Mouse (Mus musculus) heart, postnatal 10 days (tissue): ENCODE data around the gene Yaf2. TPM values are rescaled to one million over a fixed set of nuclear protein-coding genes. Genes with fewer than 3 reads are reported as not detected.

Source experiments
- DNase-seq, 2 experiments: peaks; one replicate each; pipeline ENCODE4 v3.0.0; 2021
- intact Hi-C: fragments of 180-260 bp; cut with DNase I; formaldehyde crosslinking; loops from one replicate; pipeline ENCODE4 v1.15.1; 2025
- total RNA-seq, 2 experiments: library from RNA; stranded (reverse); gene quantifications; 2 replicates each; pipeline ENCODE4 v1.2.3; 2021

Gene Yaf2
- total RNA-seq, 2 experiments from 2014 or later, result 29.8 to 32.0 TPM

- no peak for DNase-seq
- intact Hi-C loops, result no loop called here
Measured at GRCm38 (mm10) chr15:93288321-93288720, 48.4 kb downstream of the Yaf2 start.

GRCm38 (mm10) chr15:93287628-93288027 lies 49.1 kb downstream of the Yaf2 start:
- DNase-seq, result no peak
- intact Hi-C loops, result no loop called here

GRCm38 (mm10) chr15:93285244-93285643 lies 51.5 kb downstream of the Yaf2 start:
- intact Hi-C loops, result no loop called here
- DNase-seq, result peak in 1 of 2 experiments; percentile 22

- DNase-seq, result no peak
- intact Hi-C loops, result no loop called here
Measured at GRCm38 (mm10) chr15:93284326-93284725, 52.4 kb downstream of the Yaf2 start.

- peak in 1 of 2 experiments; percentile 36 for DNase-seq
- intact Hi-C loops, result no loop called here
Measured at GRCm38 (mm10) chr15:93283349-93283748, 53.4 kb downstream of the Yaf2 start.

GRCm38 (mm10) chr15:93276276-93276675 lies 60.5 kb downstream of the Yaf2 start:
- DNase-seq, result peak in 1 of 2 experiments; percentile 42
- intact Hi-C loops, result loop anchor here (2.0 to 5.0 kb wide), 2 partner anchors 59 to 121 kb away; partner anchors contain the start of genes Pphln1 and Zcrb1

GRCm38 (mm10) chr15:93275623-93276022 lies 61.1 kb downstream of the Yaf2 start:
- intact Hi-C loops, result loop anchor here (2.0 to 5.0 kb wide), 2 partner anchors 59 to 122 kb away; partner anchors contain the start of genes Pphln1 and Zcrb1
- DNase-seq, result no peak

- peak; percentile 100 for DNase-seq
- intact Hi-C loops, result loop anchor here (5.0 kb wide), 2 partner anchors 122 to 242 kb away; partner anchors contain the start of genes Pphln1 and Zcrb1
Measured at GRCm38 (mm10) chr15:93274679-93275583, 61.8 kb downstream of the Yaf2 start, which contains the start of gene Gxylt1. Gene Gxylt1 (minus strand): TSS chr15:93275179.

- intact Hi-C loops, result loop anchor here (5.0 kb wide), 1 partner anchor 243 kb away; no protein-coding TSS in a partner anchor
- no peak for DNase-seq
Measured at GRCm38 (mm10) chr15:93273788-93274678, 62.7 kb downstream of the Yaf2 start.

- intact Hi-C loops, result loop anchor here (5.0 kb wide), 1 partner anchor 244 kb away; no protein-coding TSS in a partner anchor
- DNase-seq, result no peak
Measured at GRCm38 (mm10) chr15:93272948-93273347, 63.8 kb downstream of the Yaf2 start.

- intact Hi-C loops, result loop anchor here (5.0 kb wide), 1 partner anchor 247 kb away; no protein-coding TSS in a partner anchor
Measured at GRCm38 (mm10) chr15:93270289-93270855, 66.4 kb downstream of the Yaf2 start.

GRCm38 (mm10) chr15:93269572-93269971 lies 67.2 kb downstream of the Yaf2 start:
- intact Hi-C loops, result no loop called here
- no peak for DNase-seq

More at GRCm38 (mm10) chr15:93270289-93270855, 66.4 kb downstream of the Yaf2 start:
- peak in 1 of 2 experiments; percentile 18 for DNase-seq

- no peak for DNase-seq
- intact Hi-C loops, result no loop called here
Measured at GRCm38 (mm10) chr15:93268001-93268400, 68.7 kb downstream of the Yaf2 start.

GRCm38 (mm10) chr15:93267479-93267878 lies 69.3 kb downstream of the Yaf2 start:
- no peak for DNase-seq
- intact Hi-C loops, result loop anchor here (2.0 kb wide), 1 partner anchor 945 kb away; no protein-coding TSS in a partner anchor

GRCm38 (mm10) chr15:93266361-93266760 lies 70.4 kb downstream of the Yaf2 start:
- no peak for DNase-seq
- intact Hi-C loops, result loop anchor here (2.0 kb wide), 1 partner anchor 946 kb away; no protein-coding TSS in a partner anchor

- DNase-seq, result peak; percentile 73 to 86
- intact Hi-C loops, result loop anchor here (1.0 to 2.0 kb wide), 3 partner anchors 173 to 947 kb away; no protein-coding TSS in a partner anchor
Measured at GRCm38 (mm10) chr15:93265728-93266127, 71.0 kb downstream of the Yaf2 start.

GRCm38 (mm10) chr15:93265231-93265630 lies 71.5 kb downstream of the Yaf2 start:
- DNase-seq, result no peak
- intact Hi-C loops, result loop anchor here (1.0 to 2.0 kb wide), 2 partner anchors 173 to 312 kb away; no protein-coding TSS in a partner anchor

GRCm38 (mm10) chr15:93264221-93264620 lies 72.5 kb downstream of the Yaf2 start:
- intact Hi-C loops, result loop anchor here (2.0 kb wide), 1 partner anchor 313 kb away; no protein-coding TSS in a partner anchor
- DNase-seq, result no peak

- intact Hi-C loops, result no loop called here
Measured at GRCm38 (mm10) chr15:93263566-93263965, 73.2 kb downstream of the Yaf2 start.

GRCm38 (mm10) chr15:93262818-93263217 lies 73.9 kb downstream of the Yaf2 start:
- no peak for DNase-seq
- intact Hi-C loops, result no loop called here

More at GRCm38 (mm10) chr15:93263566-93263965, 73.2 kb downstream of the Yaf2 start:
- no peak for DNase-seq
